Mouse (Mus musculus): ENCODE measurements around the gene Mphosph6.

Mphosph6 gene

DNA sequence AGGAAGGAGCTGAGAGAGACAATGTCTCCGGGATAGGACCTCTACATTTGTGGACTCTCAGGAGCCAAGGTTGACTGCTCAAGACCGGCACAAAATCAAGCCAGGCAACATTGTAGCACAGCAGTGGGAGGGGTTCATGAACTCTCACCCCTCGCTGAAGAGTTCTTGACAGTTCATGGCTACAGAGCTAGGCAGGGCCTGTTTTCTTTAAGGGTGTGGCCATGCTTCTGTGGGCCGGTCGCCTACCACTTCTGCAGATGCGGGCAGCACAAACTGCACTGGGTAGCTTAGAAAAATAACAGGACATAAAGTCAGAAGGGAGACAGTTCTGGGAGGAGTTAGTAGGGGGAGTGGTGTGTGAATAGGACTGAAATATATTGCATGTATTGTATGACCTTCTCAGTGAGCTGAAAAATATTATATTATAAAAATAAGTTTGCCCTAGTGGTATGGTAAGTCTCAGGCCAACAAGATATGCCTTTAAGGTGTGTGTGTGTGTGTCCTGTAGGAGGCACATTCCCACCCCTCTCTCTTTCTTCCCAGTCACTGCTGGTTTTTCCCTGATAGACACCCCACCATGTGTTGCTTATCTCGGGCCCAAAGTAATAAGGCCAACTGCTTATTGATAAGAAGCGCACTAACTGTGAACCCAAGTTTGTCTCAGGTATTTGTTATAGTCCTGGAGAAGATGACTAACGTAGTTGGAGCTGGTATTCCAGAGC is 30.5 kb downstream of the Mphosph6 start:
- no peak for DNase-seq (ENCODE audit: low spot score in 2 of 2)

DNA sequence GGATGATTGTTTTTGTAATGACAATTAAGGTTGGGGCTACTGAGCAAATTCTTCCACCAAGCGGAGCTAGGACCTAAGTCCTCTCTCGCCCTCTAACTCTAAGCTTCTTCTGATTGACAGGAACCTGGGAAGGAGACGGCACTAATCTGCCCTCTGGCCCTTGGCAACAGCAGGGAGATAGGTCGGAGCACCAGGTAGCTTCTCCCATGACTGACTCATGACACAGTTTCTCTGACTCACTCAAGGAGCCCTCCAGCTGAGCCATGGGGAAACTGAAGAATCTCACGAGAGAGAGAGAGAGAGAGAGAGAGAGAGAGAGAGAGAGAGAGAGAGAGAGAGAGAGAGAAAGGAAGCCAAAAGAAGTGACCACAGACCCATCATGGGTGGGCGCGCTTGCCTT is 32.8 kb downstream of the Mphosph6 start:
- no peak for DNase-seq (ENCODE audit: low spot score in 2 of 2)

DNA sequence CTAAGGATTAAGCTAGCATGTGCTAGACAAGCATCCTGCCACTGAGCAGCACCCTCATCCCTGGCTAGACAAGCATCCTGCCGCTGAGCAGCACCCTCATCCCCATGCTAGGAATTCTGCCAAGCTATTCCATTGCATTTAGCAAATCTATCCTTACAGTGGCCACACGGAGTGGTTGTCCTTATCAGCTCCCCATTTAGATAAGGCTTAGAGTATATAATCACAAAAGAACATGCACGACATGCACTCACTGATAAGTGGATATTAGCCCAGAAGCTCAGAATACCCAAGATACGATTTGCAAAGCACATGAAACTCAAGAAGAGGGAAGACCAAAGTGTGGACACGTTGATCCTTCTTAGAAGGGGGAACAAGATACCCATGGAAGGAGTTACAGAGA is 35.8 kb downstream of the Mphosph6 start:
- DNase-seq (ENCODE audit: low spot score in 2 of 2), result no peak

DNA sequence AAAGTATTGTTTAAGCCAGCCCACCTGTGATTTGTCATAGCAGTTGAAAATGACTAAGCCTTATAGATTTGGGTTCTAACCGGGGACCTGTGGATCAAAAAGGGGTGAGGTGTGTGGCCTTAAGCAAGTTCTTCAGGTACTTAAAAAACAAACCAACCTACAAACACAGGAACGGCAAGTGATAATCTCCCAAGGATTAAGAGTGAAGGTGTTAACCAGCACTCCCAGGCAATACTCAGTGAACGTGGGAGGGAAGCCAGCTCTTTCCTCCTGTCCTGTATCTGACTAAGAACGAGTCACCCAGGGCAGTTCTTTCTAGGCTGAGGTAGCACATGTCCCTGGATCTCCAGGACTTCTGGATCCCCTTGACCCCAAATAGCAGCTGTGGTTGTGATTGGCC is 37.1 kb downstream of the Mphosph6 start:
- DNase-seq (ENCODE audit: low spot score in 2 of 2), result no peak

DNA sequence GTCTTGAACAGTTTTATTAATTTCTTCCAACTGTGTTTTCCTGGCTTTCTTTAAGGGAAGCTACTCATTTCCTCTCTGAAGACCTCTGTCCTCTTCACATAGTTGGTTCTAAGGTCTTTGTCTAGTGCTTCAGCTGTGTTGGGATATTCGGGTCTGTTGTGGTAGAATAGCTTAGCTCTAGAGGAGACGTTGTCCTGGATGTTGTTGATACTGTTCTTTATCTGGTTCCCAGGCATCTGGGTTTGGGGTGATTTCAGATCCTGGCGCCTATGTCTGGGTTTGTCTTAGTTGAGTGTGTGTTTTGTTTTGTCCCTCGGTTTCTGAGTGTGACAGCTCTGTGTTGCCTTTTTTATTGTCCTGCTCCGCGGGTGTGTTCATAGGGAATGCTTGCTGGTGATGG is 39.0 kb downstream of the Mphosph6 start:
- no peak for DNase-seq (ENCODE audit: low spot score in 2 of 2)

DNA sequence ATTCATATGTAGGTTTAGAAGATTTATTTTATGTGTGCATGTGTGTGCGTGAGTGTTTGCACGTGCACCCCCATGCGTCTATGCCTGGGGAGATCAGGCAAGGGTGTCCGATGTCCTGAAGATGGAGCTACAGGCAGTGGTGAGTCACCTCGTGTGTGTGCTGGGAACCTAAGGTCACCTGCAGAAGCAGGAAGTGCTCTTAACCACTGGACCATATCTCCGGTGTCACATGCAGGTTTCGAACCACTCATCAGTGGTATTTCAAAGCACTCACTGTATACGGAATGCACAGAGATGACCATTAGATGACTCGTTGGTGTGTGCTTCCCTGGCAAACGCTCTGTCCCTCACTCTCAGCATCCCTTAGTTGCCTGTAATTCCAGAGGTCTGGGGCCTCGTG is 43.8 kb downstream of the Mphosph6 start:
- DNase-seq (ENCODE audit: low spot score in 2 of 2), result no peak

DNA sequence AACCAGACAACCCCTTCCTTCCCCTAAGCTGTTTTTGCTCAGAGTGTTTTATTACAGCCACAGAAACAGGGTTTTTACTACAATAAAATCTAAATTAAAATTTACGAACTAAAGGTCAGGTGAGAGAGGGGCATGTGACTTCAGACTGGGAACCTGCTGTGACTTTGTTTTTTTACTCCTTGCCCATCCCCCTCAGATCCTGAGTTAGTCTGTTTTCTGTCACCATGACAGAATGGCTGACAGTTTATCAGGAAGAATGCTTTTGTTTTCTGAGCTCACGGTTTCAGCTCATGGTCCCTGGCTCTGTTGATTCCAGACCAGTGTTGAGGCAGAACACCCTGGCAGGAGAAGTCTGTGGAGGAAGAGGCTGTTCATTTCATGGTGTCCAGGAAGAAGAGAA is 52.3 kb downstream of the Mphosph6 start:
- no peak for DNase-seq (ENCODE audit: low spot score in 2 of 2)

DNA sequence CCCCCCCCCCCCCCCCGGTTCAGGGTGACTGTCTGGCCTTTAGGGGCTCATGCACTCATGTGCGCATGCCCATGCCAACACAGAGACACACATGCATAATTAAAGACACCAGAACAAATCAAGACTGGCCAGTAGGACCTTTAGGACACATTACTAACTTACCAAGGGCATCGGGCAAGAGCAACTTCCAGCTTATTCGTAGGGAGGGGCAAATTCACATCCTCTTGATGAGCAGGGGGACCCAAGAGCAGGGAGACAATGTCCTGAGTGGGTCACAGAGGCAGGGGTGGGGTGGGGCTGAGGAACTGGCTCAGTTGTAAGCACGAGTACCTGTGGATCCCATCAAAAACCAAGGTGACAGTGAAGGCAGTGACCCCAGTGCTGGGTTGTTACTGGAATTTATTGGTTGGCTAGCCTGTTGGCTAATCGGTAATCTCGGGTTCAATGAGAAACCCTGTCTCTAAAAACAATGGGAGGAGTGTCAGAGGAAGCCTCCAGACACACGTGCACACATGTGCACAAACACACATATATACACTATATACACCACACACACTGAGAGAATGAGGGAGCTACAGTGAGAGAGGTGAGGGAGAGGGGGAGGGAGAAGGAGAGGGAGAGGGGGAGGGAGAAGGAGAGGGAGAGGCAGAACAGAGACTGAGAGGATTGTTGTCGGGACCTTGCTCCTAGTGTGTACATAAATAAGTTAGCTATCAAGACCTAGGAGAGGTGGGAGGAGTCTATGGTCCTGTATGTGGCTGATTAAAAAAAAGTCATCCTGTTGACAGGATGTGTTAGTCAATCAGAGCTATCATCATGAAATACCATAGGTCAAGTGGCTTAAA is 53.6 kb downstream of the Mphosph6 start:
- DNase-seq (ENCODE audit: low spot score in 2 of 2), result no peak

DNA sequence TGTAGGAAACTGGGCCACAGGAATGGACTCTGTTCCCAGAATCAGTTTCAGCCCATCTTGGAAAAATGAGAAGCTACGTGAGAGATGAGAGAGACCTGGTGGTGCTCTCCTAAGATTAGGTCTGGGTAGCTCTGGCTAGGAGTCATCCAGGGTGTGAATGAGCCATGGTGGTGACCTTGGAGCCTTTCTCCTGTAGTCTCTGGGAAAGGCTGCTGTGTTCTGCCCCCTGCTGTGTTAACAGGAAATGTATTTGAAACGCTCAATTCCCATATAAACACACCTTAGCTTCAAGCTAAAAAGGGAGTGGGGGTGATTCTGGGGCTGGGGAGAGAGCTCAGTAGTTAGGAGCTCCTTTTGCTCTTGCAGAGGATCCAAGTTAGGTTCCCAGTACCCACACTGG is 54.3 kb downstream of the Mphosph6 start:
- DNase-seq (ENCODE audit: low spot score in 2 of 2), result no peak

DNA sequence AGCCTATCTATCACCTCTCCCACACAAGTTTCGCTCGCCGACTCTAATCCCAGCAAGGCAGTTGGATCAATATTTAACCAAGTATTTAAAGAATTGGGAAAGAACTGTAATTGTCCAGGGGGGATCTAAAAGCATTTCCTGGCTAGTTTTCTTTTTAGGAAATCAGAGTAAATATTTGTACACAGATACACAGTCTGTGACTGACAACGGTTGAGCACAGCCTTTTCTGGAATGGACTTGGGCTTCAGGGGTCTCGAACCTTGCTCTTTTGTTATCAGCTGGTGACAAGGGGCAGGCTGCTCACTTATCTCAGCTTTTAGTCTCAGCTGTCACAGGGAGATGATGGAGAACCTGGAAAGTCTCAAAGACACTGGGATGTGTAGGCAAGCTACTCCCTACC is 55.1 kb downstream of the Mphosph6 start:
- DNase-seq (ENCODE audit: low spot score in 2 of 2), result no peak

DNA sequence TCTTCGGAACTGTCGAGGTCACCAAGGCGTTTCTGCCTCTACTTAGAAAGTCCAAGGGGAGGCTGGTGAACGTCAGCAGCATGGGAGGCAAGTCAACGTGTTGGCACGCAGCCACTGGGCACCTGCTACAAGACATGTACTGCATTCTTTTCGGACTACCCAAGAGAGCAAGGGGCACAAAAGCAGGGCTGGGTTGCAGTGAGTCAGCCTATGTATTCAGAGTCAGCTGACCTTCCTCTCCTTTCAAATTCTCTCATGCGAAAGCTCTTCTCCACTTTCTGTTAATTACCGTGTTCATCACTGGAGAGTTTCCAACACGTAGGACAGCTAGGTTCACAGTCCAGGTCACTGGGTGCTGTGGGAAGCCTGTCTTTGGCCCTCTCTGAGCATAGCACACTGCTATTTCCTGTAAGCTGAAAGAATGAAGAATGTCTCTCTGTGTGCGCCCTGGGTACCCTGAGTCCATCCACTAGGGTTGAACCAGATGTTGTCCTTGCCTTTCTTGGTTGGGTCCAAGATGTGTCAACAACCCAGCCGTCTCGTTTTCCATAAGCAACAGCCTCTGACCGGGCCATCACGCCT is 59.2 kb downstream of the Mphosph6 start:
- no peak for DNase-seq (ENCODE audit: low spot score in 2 of 2)
